Comparison of ENCODE assay signal across 8 mouse cellular contexts in the genomic region with DNA sequence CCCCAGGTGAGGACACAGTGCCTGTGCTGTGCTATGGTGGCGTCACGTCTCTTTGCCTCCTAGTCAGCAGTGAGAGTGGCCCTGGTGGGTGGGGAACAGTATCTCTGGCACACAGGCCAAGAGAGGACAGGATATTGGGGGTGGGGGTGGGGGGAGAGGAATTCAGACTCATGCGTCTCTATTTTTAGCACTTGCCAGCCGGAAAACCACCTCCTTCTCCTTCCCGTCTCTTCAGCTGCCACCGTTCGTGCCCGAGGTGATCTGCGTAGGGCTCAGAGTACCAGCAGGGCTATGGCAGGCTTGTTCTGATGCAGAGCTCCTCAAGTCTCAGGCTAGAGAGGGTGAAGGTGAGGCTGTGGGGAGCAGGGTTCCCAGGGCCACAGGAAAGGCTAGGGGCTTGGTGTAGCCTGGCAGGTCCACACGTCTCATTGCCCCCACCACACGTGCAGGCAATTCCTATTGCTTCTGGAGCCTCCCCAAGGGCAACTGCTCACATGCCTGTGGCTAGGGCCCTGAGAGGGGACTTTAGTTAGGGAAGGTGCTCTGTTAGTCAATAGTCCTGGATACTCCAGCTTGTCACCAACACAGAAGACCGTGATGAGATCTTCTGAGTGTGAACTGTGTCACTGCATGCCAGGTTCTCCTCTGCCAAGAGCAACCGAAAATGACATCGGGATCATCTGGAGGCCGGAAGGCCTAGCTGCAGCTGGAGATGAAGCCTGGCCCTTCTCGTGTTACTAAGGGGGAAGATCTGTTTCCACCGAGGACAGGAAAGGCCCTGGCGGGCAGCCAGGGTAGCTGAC. TPM values are rescaled to one million over a fixed set of nuclear protein-coding genes. Genes with fewer than 3 reads are reported as not detected.
DNase-seq lines count a peak whose midpoint lies in the region; ATAC-seq and TF ChIP-seq lines count a peak whose summit lies in the region.

Gene Gpr146, plus strand, starts transcription at position 230 of the 803 bp plus-strand sequence.

- WGBS in hindbrain, embryonic 10.5 days, result 77% methylated on average over 18 of the region's 18 CpGs
- WGBS in hindbrain, embryonic 11.5 days, result 80% methylated on average over 18 of the region's 18 CpGs
- 83% methylated on average over 18 of the region's 18 CpGs for WGBS in hindbrain, embryonic 13.5 days

- intact Hi-C loops in left cerebral cortex, postnatal 14 days (cut with DNase I), result no loop called here

- H3K4me1 ChIP-seq in hindbrain, embryonic 10.5 days (replicated peaks), result peaks cover 63% of the 10 kb centered on the region
- H3K4me1 ChIP-seq in hindbrain, embryonic 11.5 days (replicated peaks; ENCODE audit: control insufficient read depth, insufficient read depth, low read length), result no peaks in the 10 kb centered on the region; the same call in 1 of the 2 replicates
- H3K4me1 ChIP-seq in G1E (ENCODE audit: insufficient read depth, low read depth, low read length), result peaks cover 83% of the 10 kb centered on the region
- peaks cover 49% of the 10 kb centered on the region for H3K4me1 ChIP-seq in hindbrain, embryonic 13.5 days (replicated peaks)

- ATAC-seq in hindbrain, embryonic 11.5 days (ENCODE audit: low FRiP score), result no peak
- peak; percentile 24 for ATAC-seq in G1E (ENCODE audit: extremely low read depth, insufficient number of reproducible peaks, low FRiP score, poor library complexity, severe bottlenecking)
- ATAC-seq in hindbrain, embryonic 13.5 days (ENCODE audit: low FRiP score), result no peak
- ATAC-seq in megakaryocyte progenitor cell, adult 5-6 weeks (replicated peaks; ENCODE audit: poor library complexity), result peak; percentile 21

- no peak within 1 kb of the TSS for H3K4me2 ChIP-seq in hindbrain, embryonic 11.5 days (replicated peaks; ENCODE audit: low read depth, low read length)
- H3K4me2 ChIP-seq in hindbrain, embryonic 13.5 days, result no peak within 1 kb of the TSS

- 0 out of 2 replicates have a peak, but pooled peaks cover 3% of the 10 kb centered on the region for H3K27me3 ChIP-seq in hindbrain, embryonic 10.5 days (ENCODE audit: insufficient read depth, poor library complexity, severe bottlenecking)
- H3K27me3 ChIP-seq in hindbrain, embryonic 11.5 days (ENCODE audit: control insufficient read depth, insufficient read depth, low read length), result no peaks in the 10 kb centered on the region
- H3K27me3 ChIP-seq in G1E (ENCODE audit: insufficient read depth, low read length), result no peaks in the 10 kb centered on the region
- H3K27me3 ChIP-seq in hindbrain, embryonic 13.5 days, result no peaks in the 10 kb centered on the region

- peak within 1 kb of the TSS; percentile 87 for H3K27ac ChIP-seq in hindbrain, embryonic 10.5 days
- H3K27ac ChIP-seq in hindbrain, embryonic 11.5 days (ENCODE audit: low read depth, low read length), result no peak within 1 kb of the TSS; the same call in 1 of the 2 replicates
- peak within 1 kb of the TSS; percentile 55 for H3K27ac ChIP-seq in hindbrain, embryonic 13.5 days

- TF ChIP-seq CTCF in G1E (IDR thresholded peaks at IDR 0.05; ENCODE audit: low read depth, low read length), result no peak

- no peak for DNase-seq in hindbrain, embryonic 10.5 days (ENCODE audit: low spot score)
- no peak for DNase-seq in hindbrain, embryonic 11.5 days (ENCODE audit: low spot score)
- DNase-seq in G1E (ENCODE audit: low spot score), result peak; percentile 65
- peak; percentile 86 for DNase-seq in gastrocnemius, adult 18-20 months (ENCODE audit: low spot score)
- DNase-seq in left cerebral cortex, postnatal 14 days (ENCODE audit: low spot score in 2 of 2), result peak; percentile 56 to 62
- no peak for DNase-seq in embryo, embryonic 10 days (ENCODE audit: low spot score)

- no peaks in the 10 kb centered on the region for H3K36me3 ChIP-seq in hindbrain, embryonic 10.5 days
- no peaks in the 10 kb centered on the region for H3K36me3 ChIP-seq in hindbrain, embryonic 11.5 days (ENCODE audit: control insufficient read depth, insufficient read depth, low read length)
- H3K36me3 ChIP-seq in G1E (replicated peaks), result peaks cover 23% of the 10 kb centered on the region
- no peaks in the 10 kb centered on the region for H3K36me3 ChIP-seq in hindbrain, embryonic 13.5 days

- no peaks in the 10 kb centered on the region for H3K9me3 ChIP-seq in hindbrain, embryonic 10.5 days
- no peaks in the 10 kb centered on the region for H3K9me3 ChIP-seq in hindbrain, embryonic 11.5 days (ENCODE audit: control insufficient read depth, low read length)
- H3K9me3 ChIP-seq in G1E (replicated peaks), result no peaks in the 10 kb centered on the region
- no peaks in the 10 kb centered on the region for H3K9me3 ChIP-seq in hindbrain, embryonic 13.5 days

- H3K9ac ChIP-seq in hindbrain, embryonic 11.5 days (ENCODE audit: low read depth, low read length), result no peak within 1 kb of the TSS
- peak within 1 kb of the TSS; percentile 5; the same call in 1 of the 2 replicates for H3K9ac ChIP-seq in hindbrain, embryonic 13.5 days

- no peak within 1 kb of the TSS for H3K4me3 ChIP-seq in hindbrain, embryonic 10.5 days
- no peak within 1 kb of the TSS for H3K4me3 ChIP-seq in hindbrain, embryonic 11.5 days (ENCODE audit: low read depth, low read length)
- H3K4me3 ChIP-seq in G1E (ENCODE audit: low read depth, low read length), result peak within 1 kb of the TSS; percentile 61; the same call in 1 of the 2 replicates
- no peak within 1 kb of the TSS for H3K4me3 ChIP-seq in hindbrain, embryonic 13.5 days

RNA-seq across cellular contexts. Expression of gene Gpr146, which starts in this region (rescaled TPM):
- 2.0 and 2.8 TPM in 2 replicates for polyA plus RNA-seq in hindbrain, embryonic 10.5 days (2016; fragmentation: Nextera tagmentation; extraction: Ambion mirVana)
- 1.8 TPM in 2 replicates for polyA plus RNA-seq in hindbrain, embryonic 11.5 days (2014; fragmentation: Nextera tagmentation; extraction: Ambion mirVana)
- total RNA-seq in G1E (2014; fragmentation: Nextera tagmentation) (34.2 and 36.5 TPM in 2 replicates), G1E (2017) (26.8 and 27.4 TPM in 2 replicates)
- 18.1 and 21.3 TPM in 2 replicates for polyA plus RNA-seq in G1E (2012)
- 10 to 100 TPM; 21.8 to 28.9 TPM for total RNA-seq in gastrocnemius, adult 18-20 months (2021)
- 1.6 and 2.4 TPM in 2 replicates for polyA plus RNA-seq in hindbrain, embryonic 13.5 days (2015; fragmentation: Nextera tagmentation; extraction: Ambion mirVana)
- 10 to 100 TPM; 11.0 to 11.3 TPM for total RNA-seq in left cerebral cortex, postnatal 14 days (2021)
- total RNA-seq in megakaryocyte progenitor cell, adult 5-6 weeks (2015), result 6.0 and 6.3 TPM in 2 replicates
- 5.7 and 6.7 TPM in 2 replicates for total RNA-seq in megakaryocyte progenitor cell, adult 5-6 weeks (2017)

Comparison
In these comparisons a context has a peak if more than half of its experiments do, and no peak if none do; other contexts are left out.
1. DNase-seq: peak in G1E (single experiment), gastrocnemius, adult 18-20 months (single experiment) and left cerebral cortex, postnatal 14 days (2 of 2); none in hindbrain, embryonic 10.5 days (single experiment), hindbrain, embryonic 11.5 days (single experiment) and embryo, embryonic 10 days (single experiment).
2. ATAC-seq: peak in G1E (single experiment) and megakaryocyte progenitor cell, adult 5-6 weeks (single experiment); none in hindbrain, embryonic 11.5 days (single experiment) and hindbrain, embryonic 13.5 days (single experiment).